Comparison of ENCODE assay signal across 8 mouse cellular contexts in the genomic region with DNA sequence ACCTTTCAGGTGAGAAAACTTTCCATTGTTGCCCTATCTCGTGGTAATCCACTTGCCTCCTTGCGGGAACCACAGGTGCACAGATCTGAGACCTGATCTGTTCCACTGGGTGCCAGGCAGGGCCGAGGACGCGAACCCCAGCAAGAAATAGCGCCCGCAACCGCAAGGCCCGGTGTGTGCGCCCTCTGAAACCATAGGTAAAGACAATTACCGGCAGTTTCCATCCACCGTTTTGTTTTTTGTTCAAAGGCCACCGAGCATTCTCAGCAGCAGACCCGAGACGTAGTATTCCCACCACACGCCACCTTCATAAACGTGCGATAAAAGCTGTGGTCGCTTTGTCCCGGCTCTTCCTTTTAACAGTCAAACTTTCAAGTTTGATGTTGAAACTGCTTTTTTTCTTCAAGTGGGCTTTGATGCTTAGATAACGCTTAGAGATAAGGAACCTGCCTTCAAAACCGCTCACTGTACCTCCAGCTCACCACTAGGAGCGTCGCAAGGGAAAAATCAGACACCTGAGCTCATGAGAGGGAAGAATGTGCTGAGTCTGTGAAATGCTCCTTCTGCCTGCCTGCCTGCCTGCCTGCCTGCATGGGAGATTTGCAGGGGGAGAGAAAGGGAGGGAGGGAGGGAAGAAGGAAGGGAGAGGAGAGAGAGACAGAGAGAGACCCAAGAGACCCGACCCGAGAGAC. TPM values are rescaled to one million over a fixed set of nuclear protein-coding genes. Genes with fewer than 3 reads are reported as not detected.
DNase-seq lines count a peak whose midpoint lies in the region; ATAC-seq and TF ChIP-seq lines count a peak whose summit lies in the region.

No protein-coding gene starts in this region.

- 10% methylated on average over 26 of the region's 26 CpGs for WGBS in heart, embryonic 11.5 days (ENCODE audit: insufficient replicate concordance)
- 17% methylated on average over 26 of the region's 26 CpGs for WGBS in midbrain, embryonic 15.5 days

- no peaks in the 10 kb centered on the region for H3K4me1 ChIP-seq in heart, embryonic 11.5 days (ENCODE audit: control insufficient read depth, insufficient read depth, low read length)
- H3K4me1 ChIP-seq in ES-Bruce4 (ENCODE audit: control insufficient read depth, insufficient read depth, low read length) = peaks cover 5% of the 10 kb centered on the region
- 0 out of 2 replicates have a peak, but pooled peaks cover 4% of the 10 kb centered on the region for H3K4me1 ChIP-seq in midbrain, embryonic 15.5 days

- no peak for TF ChIP-seq CTCF in ES-Bruce4 (IDR thresholded peaks at IDR 0.05; ENCODE audit: low read depth, low read length)

- H3K27ac ChIP-seq in heart, embryonic 11.5 days (ENCODE audit: low read depth, low read length) = no peak overlapping the region
- H3K27ac ChIP-seq in ES-Bruce4 (ENCODE audit: insufficient read depth, low read length) = no peak overlapping the region
- H3K27ac ChIP-seq in midbrain, embryonic 15.5 days = no peak overlapping the region

- peak overlapping the region; percentile 44; the same call in 1 of the 2 replicates for H3K4me2 ChIP-seq in heart, embryonic 11.5 days
- peak overlapping the region; percentile 25; the same call in 1 of the 2 replicates for H3K4me2 ChIP-seq in midbrain, embryonic 15.5 days

- H3K9me3 ChIP-seq in heart, embryonic 11.5 days (replicated peaks; ENCODE audit: control insufficient read depth, low read length) = no peaks in the 10 kb centered on the region
- H3K9me3 ChIP-seq in ES-Bruce4 (replicated peaks; ENCODE audit: control insufficient read depth, insufficient read depth, low read length, poor library complexity, severe bottlenecking) = no peaks in the 10 kb centered on the region
- H3K9me3 ChIP-seq in midbrain, embryonic 15.5 days = no peaks in the 10 kb centered on the region

- no peak for TF ChIP-seq POLR2A in ES-Bruce4 (IDR thresholded peaks at IDR 0.05; ENCODE audit: insufficient read depth, low read length)

- no peak for ATAC-seq in heart, embryonic 11.5 days (replicated peaks; ENCODE audit: insufficient number of reproducible peaks, low FRiP score, low TSS enrichment)
- 0 out of 2 replicates have a peak, but pooled peaks have one; percentile 73 for ATAC-seq in midbrain, embryonic 15.5 days (replicated peaks)
- ATAC-seq in monocyte, adult 5-6 weeks (replicated peaks; ENCODE audit: insufficient number of reproducible peaks, low FRiP score, low TSS enrichment, poor library complexity, severe bottlenecking) = no peak

- no peak overlapping the region for H3K4me3 ChIP-seq in heart, embryonic 11.5 days (ENCODE audit: low read depth, low read length)
- peak overlapping the region; percentile 7; the same call in 1 of the 2 replicates for H3K4me3 ChIP-seq in ES-Bruce4 (ENCODE audit: low read depth, low read length)
- H3K4me3 ChIP-seq in midbrain, embryonic 15.5 days = no peak overlapping the region

- no peak for DNase-seq in heart, adult 8-10 months (ENCODE audit: low spot score)
- peak; percentile 90 for DNase-seq in induced T-regulatory cell, adult 2 months (ENCODE audit: low read depth)
- DNase-seq in right cerebral cortex, postnatal 4 days = no peak
- DNase-seq in right cerebral cortex, postnatal 14 days = no peak

- H3K27me3 ChIP-seq in heart, embryonic 11.5 days (ENCODE audit: control insufficient read depth, insufficient read depth, low read length) = peaks cover 9% of the 10 kb centered on the region
- H3K27me3 ChIP-seq in ES-Bruce4 (ENCODE audit: control insufficient read depth, insufficient read depth, low read length, poor library complexity, severe bottlenecking) = no peaks in the 10 kb centered on the region
- no peaks in the 10 kb centered on the region for H3K27me3 ChIP-seq in midbrain, embryonic 15.5 days (replicated peaks)

- no peak overlapping the region; the same call in 1 of the 2 replicates for H3K9ac ChIP-seq in heart, embryonic 11.5 days (ENCODE audit: low read depth, low read length)
- H3K9ac ChIP-seq in ES-Bruce4 (ENCODE audit: low read depth, poor library complexity, severe bottlenecking) = peak overlapping the region; percentile 36
- no peak overlapping the region for H3K9ac ChIP-seq in midbrain, embryonic 15.5 days

- TF ChIP-seq EP300 in ES-Bruce4 (IDR thresholded peaks at IDR 0.05; ENCODE audit: insufficient read depth, low read depth, low read length) = no peak

- no peaks in the 10 kb centered on the region for H3K36me3 ChIP-seq in heart, embryonic 11.5 days (ENCODE audit: control insufficient read depth, insufficient read depth, low read length)
- H3K36me3 ChIP-seq in ES-Bruce4 (ENCODE audit: control insufficient read depth, insufficient read depth, low read length, poor library complexity, severe bottlenecking) = no peaks in the 10 kb centered on the region
- H3K36me3 ChIP-seq in midbrain, embryonic 15.5 days (replicated peaks) = no peaks in the 10 kb centered on the region

RNA-seq across cellular contexts. Expression of a gene that starts 31.4 kb away (rescaled TPM):
- 5.3 and 5.5 TPM in 2 replicates for polyA plus RNA-seq in heart, embryonic 11.5 days (2014; fragmentation: Nextera tagmentation; extraction: Ambion mirVana)
- 1 to 10 TPM in 1 of 4 experiments, under 1 TPM in 3; 0.44 to 1.0 (median 0.83) TPM for total RNA-seq in heart, adult 8-10 months (2022)
- 68.6 and 79.1 TPM in 2 replicates for polyA plus RNA-seq in ES-Bruce4 (2011; ENCODE audit: insufficient read depth, insufficient read length, low read depth, missing spikeins)
- 5.1 and 5.5 TPM in 2 replicates for polyA plus RNA-seq in midbrain, embryonic 15.5 days (2015; fragmentation: Nextera tagmentation; extraction: Ambion mirVana)
- 3.4 to 17.2 TPM (median 3.9 TPM) in 3 replicates for total RNA-seq in monocyte, adult 5-6 weeks (2017)

RNA-seq across cellular contexts. Expression of a gene that starts 46.4 kb away (rescaled TPM):
- polyA plus RNA-seq in heart, embryonic 11.5 days (2014; fragmentation: Nextera tagmentation; extraction: Ambion mirVana) = 346 and 407 TPM in 2 replicates
- 1,000 to 10,000 TPM; 1,103 to 1,162 (median 1,146) TPM for total RNA-seq in heart, adult 8-10 months (2022)
- polyA plus RNA-seq in ES-Bruce4 (2011; ENCODE audit: insufficient read depth, insufficient read length, low read depth, missing spikeins) = 478 and 491 TPM in 2 replicates
- 334 and 335 TPM in 2 replicates for polyA plus RNA-seq in midbrain, embryonic 15.5 days (2015; fragmentation: Nextera tagmentation; extraction: Ambion mirVana)
- 58.8 to 66.7 TPM (median 64.5 TPM) in 3 replicates for total RNA-seq in monocyte, adult 5-6 weeks (2017)

Comparison
In these comparisons a context has a peak if more than half of its experiments do, and no peak if none do; other contexts are left out.
1. RNA of a gene that starts 31.4 kb away (polyA plus RNA-seq): 68.6 to 79.1 TPM in ES-Bruce4; 5.3 to 5.5 TPM in heart, embryonic 11.5 days and 5.1 to 5.5 TPM in midbrain, embryonic 15.5 days; every median in the first group is over 10 times any median in the second.